Mouse (Mus musculus) thymus, postnatal 25 days (tissue): ENCODE data around the gene Greb1.

Experiments
- DNase-seq: peaks from one replicate; pipeline ENCODE4 v3.0.0; 2022

The Greb1 gene

GRCm38 (mm10) chr12:16665022-16665421 is 135.7 kb downstream of the Greb1 start:
- DNase-seq, result no peak

GRCm38 (mm10) chr12:16662955-16663585 is 137.6 kb downstream of the Greb1 start:
- no peak for DNase-seq

GRCm38 (mm10) chr12:16661936-16662335 is 138.8 kb downstream of the Greb1 start:
- no peak for DNase-seq

GRCm38 (mm10) chr12:16661459-16661858 is 139.2 kb downstream of the Greb1 start:
- no peak for DNase-seq

- DNase-seq, result no peak
Observed at GRCm38 (mm10) chr12:16656906-16657875, 143.5 kb downstream of the Greb1 start.

- no peak for DNase-seq
Observed at GRCm38 (mm10) chr12:16655604-16656003, 145.1 kb downstream of the Greb1 start.

GRCm38 (mm10) chr12:16653332-16654093 is 147.2 kb downstream of the Greb1 start, which contains the start of gene Ntsr2:
Ntsr2 (plus strand) TSS chr12:16653382.
- DNase-seq, result peak; percentile 57

GRCm38 (mm10) chr12:16649819-16650218 is 150.9 kb downstream of the Greb1 start:
- no peak for DNase-seq

GRCm38 (mm10) chr12:16648273-16648672 is 152.4 kb downstream of the Greb1 start:
- no peak for DNase-seq

- no peak for DNase-seq
Observed at GRCm38 (mm10) chr12:16646780-16647409, 153.8 kb downstream of the Greb1 start.

GRCm38 (mm10) chr12:16644698-16645097 is 156.0 kb downstream of the Greb1 start:
- no peak for DNase-seq

- DNase-seq, result no peak
Observed at GRCm38 (mm10) chr12:16643508-16644345, 157.0 kb downstream of the Greb1 start.

- peak; percentile 29 for DNase-seq
Observed at GRCm38 (mm10) chr12:16642000-16642399, 158.7 kb downstream of the Greb1 start.

- no peak for DNase-seq
Observed at GRCm38 (mm10) chr12:16640075-16640474, 160.6 kb downstream of the Greb1 start.

GRCm38 (mm10) chr12:16639078-16639771 is 161.5 kb downstream of the Greb1 start:
- no peak for DNase-seq

- no peak for DNase-seq
Observed at GRCm38 (mm10) chr12:16635816-16636215, 164.9 kb downstream of the Greb1 start.

- peak; percentile 70 for DNase-seq
Observed at GRCm38 (mm10) chr12:16634075-16634813, 166.4 kb downstream of the Greb1 start.

- DNase-seq, result no peak
Observed at GRCm38 (mm10) chr12:16633235-16633634, 167.5 kb downstream of the Greb1 start.

- no peak for DNase-seq
Observed at GRCm38 (mm10) chr12:16631423-16631822, 169.3 kb downstream of the Greb1 start.

- DNase-seq, result no peak
Observed at GRCm38 (mm10) chr12:16630866-16631185, 169.9 kb downstream of the Greb1 start.
